Mouse (Mus musculus) Patski (cell line): ENCODE measurements around the gene Manea. TPM values are rescaled to one million over a fixed set of nuclear protein-coding genes. Genes with fewer than 3 reads are reported as not detected.
"Not testable (repeated sequence)": the region's sequence is repeated elsewhere in the genome, so short reads cannot be mapped to it uniquely, and the experiment has no call there.

Experiments
- ATAC-seq: fragments of 100-300 bp; one replicate; pipeline ENCODE4 v1.8.0; 2021
- CTCF ChIA-PET: fragments of 350-600 bp; sonication (Branson Sonifier 250); formaldehyde crosslinking; loops from one replicate; lab custom pipeline; 2022; ENCODE audit warnings: inconsistent platforms; lab: Charles Lee
- POLR2A ChIA-PET: fragments of 350-600 bp; sonication (Branson Sonifier 250); formaldehyde crosslinking; loops from one replicate; lab custom pipeline; 2022; ENCODE audit warnings: antibody characterized with exemption, inconsistent platforms; lab: Charles Lee
- DNase-seq: peaks from one replicate; pipeline ENCODE4 v3.0.0-alpha.2; 2011; ENCODE audit warnings: low read depth, low spot score
- H3K27me3 ChIP-seq: fragments of 371-371 bp; one replicate; pipeline ENCODE4 v1.5.1; 2021
- CTCF ChIP-seq: fragments of 100-300 bp; IDR thresholded peaks from one replicate; pipeline ENCODE4 v1.5.1; 2021
- in situ Hi-C: fragments of 300-500 bp; cut with MboI; formaldehyde crosslinking; loops from 3 replicates; pipeline ENCODE4 v1.11.1; 2018; ENCODE audit warnings: low pct_unique_long_range_greater_than_20kb, mixed read lengths
- polyA plus RNA-seq: library from polyadenylated mRNA; unstranded; gene quantifications from one replicate; pipeline ENCODE4 v1.2.3, GENCODE M21; 2021

Manea gene
- 9.8 TPM for polyA plus RNA-seq

DNA sequence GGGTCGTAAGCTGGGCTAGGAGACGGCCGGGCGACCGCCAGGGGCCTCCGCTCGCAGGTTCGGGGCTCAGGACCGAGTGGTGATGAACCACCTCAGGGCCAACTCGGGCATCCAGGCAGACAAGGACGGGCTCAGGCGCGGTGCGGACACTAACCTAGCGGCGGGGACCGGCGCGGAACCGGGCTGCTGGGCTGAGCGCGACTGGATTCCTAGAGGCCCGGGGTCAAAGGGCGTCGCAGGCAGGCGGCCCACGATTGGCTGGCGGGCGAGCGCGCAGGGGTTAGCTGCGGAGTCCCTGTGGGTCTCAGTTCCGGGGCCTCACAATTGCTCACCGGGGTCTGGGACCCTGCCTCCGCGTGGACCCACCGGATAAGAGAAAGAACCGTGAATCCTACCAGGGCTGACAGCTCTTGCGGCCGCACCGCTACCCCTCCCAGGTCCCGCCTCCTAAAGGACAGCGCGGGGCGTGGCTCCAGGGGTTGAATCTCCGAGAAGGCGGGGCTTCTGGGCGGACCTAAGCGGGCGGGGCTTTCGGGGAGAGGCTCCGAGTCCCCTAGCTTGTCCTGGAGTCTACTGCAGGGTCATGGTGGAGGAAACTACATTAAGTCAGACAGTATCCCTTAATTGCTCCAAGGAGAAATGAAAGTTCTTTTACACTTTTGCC is at the start of gene Manea:
Gene Manea (minus strand): TSS at position 449 of the 664 bp plus-strand sequence.
- ATAC-seq (peak; percentile 100), DNase-seq (no peak)
- ChIA-PET CTCF (no interaction called here), POLR2A (no interaction called here)
- in situ Hi-C loops, result no loop called here
- H3K27me3 ChIP-seq, result no peaks in the 10 kb centered on the region
- TF ChIP-seq CTCF, result no peak

DNA sequence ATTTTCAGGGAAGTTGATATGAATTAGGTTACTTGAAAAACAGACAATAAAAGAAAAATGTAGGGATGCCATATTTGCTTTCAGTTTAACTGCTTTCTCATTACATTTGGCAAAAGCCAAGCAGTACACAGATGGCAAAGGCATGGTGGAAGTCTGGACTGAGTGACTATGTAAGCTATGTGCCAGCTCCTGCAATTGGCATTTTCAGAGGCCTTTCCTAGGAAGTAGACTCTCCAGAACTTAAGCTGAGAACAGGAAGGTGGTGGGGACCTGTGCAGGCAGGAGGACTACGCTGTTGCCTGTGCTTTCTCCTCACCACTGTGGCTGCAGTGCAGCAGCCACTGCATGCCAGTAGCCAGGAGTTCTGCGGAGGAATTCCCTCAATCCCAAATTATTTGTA is 7.9 kb upstream of the Manea start:
- no peak for TF ChIP-seq CTCF
- ATAC-seq, result no peak
- DNase-seq, result no peak
- POLR2A ChIA-PET, result no interaction called here
- in situ Hi-C loops, result no loop called here
- CTCF ChIA-PET, result interaction anchor here (1.1 kb wide), 1 partner anchor 33 kb away, joined by 3 read pairs; no protein-coding TSS in a partner anchor
- H3K27me3 ChIP-seq, result no peaks in the 10 kb centered on the region

DNA sequence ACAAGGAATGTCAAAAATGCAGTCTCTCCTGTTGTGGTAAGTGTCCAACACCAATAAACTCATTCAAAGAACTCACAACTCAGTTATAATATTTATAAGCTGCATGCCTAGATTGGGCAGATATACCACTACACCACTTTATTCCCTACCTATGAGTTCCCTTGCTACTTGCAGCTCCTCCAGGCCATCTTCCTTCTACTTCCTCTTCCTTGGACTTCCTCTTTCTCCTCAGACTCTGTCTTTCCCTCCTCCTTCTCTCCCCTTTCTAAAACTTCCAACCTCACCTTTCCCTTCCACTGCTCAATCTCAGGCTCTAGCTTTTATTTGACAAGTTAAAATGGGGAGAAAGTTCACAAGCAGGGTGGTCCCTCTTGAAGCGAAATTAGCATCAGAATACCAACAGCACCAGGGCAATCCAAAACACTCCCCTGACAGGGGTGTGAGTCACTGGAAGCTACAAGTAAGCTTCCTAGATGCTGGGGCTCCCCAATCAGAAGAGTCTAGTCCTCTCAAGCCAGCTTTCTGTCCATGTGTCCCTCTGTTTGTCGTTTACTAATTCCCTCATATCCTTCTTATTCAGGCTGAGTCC is 7.0 kb upstream of the Manea start:
- ChIA-PET POLR2A (no interaction called here), CTCF (no interaction called here)
- DNase-seq, result no peak
- ATAC-seq, result no peak
- in situ Hi-C loops, result no loop called here
- H3K27me3 ChIP-seq, result no peaks in the 10 kb centered on the region
- TF ChIP-seq CTCF, result no peak

DNA sequence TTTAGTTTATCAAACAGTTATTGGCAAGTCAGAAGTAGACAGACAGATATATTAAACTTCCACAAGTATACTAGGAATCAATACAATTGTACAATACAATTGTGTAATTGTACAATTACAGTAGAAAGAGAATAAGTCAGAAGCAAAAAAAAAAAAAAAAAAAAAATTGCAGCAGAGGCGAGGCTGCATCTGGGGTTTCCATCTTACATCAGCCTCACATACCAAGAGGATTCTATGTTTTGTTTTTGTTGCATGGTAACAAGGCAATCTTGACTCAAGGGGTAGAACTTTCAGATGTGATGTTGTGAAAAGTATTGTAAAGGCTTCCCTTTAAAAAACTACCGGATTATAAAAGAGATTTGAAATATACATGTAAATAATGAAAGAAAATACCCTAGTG is 548 bp upstream of the Manea start:
- in situ Hi-C loops, result no loop called here
- POLR2A ChIA-PET, result no interaction called here
- DNase-seq (no peak), ATAC-seq (no peak)
- no peak for TF ChIP-seq CTCF
- CTCF ChIA-PET, result no interaction called here
- H3K27me3 ChIP-seq, result no peaks in the 10 kb centered on the region

DNA sequence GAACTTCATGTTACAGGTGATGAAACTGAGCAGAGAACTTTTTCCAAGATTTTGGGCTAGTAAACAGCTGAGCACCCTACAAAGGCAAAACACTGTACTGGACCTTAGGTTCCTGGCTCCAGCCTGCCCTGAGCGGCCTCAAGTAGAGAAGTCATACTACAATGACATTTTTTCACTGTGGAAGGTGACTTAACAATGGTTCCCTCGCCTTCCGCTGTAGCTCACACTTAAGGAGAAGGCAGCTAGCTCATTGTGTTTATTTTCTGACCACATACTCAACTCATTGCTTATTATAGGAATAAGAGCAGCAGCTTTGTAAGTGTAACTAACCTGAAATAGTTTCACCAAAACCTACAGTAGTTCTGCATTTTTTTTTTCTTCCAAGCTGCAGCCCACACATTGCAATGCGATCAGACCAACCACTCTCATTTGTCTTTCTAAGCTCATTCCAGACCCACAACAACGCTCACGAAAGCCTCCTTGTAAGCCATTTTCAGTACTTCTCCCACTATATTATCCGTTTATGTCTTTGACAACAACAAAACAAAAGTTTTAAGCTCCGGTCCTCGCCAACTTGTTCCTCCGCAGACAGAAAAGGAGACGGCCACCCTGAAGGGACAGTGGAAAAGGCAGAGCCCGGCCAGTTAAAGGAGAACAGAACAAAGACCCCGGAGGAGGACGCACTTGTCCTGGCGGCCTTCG is 799 bp downstream of the Manea start:
- DNase-seq, result no peak
- ATAC-seq, result peak; percentile 11
- CTCF ChIA-PET, result no interaction called here

DNA sequence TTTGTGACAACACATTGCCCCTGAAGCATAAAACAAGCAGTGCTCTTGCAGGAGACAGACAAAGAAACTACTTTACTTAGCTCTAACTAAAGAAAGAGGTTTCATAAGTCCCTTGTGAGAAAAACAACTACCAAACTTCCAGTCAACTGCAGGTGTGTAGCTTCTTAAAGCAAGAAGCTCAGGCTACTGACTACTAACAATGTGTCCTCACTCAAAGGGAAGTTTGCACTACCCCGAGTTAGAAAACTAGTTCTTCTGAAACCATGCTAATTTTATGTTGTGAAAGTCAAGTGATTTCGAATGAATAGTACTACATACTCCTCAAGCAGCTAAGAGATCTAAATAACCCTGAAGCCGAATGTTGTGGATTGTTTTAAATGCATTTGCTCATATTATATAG is 1.6 kb downstream of the Manea start:
- no peak for TF ChIP-seq CTCF
- H3K27me3 ChIP-seq, result no peaks in the 10 kb centered on the region
- ATAC-seq (no peak), DNase-seq (no peak)
- ChIA-PET POLR2A (no interaction called here), CTCF (no interaction called here)
- in situ Hi-C loops, result no loop called here

More for the DNA sequence above, 799 bp downstream of the Manea start:
- no peak for TF ChIP-seq CTCF
- POLR2A ChIA-PET, result no interaction called here
- in situ Hi-C loops, result no loop called here
- H3K27me3 ChIP-seq, result no peaks in the 10 kb centered on the region

DNA sequence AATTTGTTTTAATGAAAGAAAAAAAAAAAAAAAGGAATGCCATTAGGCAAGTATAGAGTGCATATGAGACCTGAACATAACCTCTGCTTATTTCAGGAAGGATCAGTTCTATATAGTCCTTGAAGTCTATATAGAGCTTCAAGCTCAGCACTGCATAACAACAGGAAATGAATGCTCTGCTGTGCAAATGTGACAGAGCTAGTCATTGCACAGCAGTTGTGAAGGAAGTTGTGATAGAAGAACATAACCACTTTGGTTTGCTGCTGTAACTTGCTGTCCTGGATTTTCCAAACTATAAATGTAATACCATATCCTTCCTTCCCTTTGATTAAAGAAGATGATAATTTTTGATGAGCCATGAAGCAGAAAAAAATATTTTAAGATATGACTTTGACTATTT is 4.3 kb downstream of the Manea start:
- ATAC-seq (no peak), DNase-seq (no peak)
- POLR2A ChIA-PET, result no interaction called here
- in situ Hi-C loops, result no loop called here
- H3K27me3 ChIP-seq, result no peaks in the 10 kb centered on the region
- CTCF ChIA-PET, result no interaction called here
- TF ChIP-seq CTCF, result no peak

DNA sequence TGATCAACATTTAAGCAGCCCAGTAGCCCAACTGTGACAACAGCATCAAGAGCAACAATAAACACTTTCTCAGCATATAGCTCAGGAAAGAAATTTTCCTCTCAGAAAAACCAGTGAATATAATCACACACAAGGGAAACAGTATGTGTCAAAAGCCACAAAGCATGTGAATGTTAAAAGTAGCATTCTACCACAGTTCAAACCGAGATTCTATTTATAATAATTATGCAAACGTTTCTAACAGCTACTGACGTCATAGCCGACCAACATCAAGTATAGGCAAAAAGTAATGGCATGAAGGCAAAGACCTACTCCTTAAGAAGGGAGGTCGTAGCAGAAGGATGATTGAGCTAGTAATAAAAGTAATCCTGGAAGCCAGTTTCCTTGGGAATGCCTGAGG is 8.1 kb downstream of the Manea start:
- in situ Hi-C loops, result no loop called here
- ATAC-seq, result no peak
- POLR2A ChIA-PET, result interaction anchor here (0.5 kb wide), 1 partner anchor 83 kb away, joined by 5 read pairs; no protein-coding TSS in a partner anchor
- CTCF ChIA-PET, result no interaction called here
- no peaks in the 10 kb centered on the region for H3K27me3 ChIP-seq
- DNase-seq, result no peak
- no peak for TF ChIP-seq CTCF

DNA sequence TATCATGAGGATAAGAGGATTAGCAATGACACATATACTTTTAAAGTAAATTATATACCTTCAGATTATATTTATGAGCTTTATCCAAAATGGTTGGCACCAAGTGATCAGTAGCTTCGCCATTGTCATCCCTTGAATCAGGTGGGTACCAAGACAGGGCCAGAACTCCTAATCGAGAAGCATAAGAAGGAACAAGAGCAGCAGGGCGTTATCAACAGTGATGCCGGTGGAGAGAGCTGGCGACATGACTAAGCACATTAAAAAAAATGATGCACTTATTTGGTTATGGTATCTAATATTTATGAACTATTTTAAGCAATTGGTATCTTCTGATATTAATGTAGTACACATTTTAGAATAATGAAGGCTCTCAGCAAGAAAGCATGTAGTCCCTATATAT is 10.1 kb downstream of the Manea start:
- ChIA-PET POLR2A (interaction anchor here (0.6 kb wide), 1 partner anchor 46 kb away, joined by 5 read pairs; no protein-coding TSS in a partner anchor), CTCF (no interaction called here)
- DNase-seq (no peak), ATAC-seq (no peak)
- in situ Hi-C loops, result no loop called here
- H3K27me3 ChIP-seq, result no peaks in the 10 kb centered on the region
- no peak for TF ChIP-seq CTCF

DNA sequence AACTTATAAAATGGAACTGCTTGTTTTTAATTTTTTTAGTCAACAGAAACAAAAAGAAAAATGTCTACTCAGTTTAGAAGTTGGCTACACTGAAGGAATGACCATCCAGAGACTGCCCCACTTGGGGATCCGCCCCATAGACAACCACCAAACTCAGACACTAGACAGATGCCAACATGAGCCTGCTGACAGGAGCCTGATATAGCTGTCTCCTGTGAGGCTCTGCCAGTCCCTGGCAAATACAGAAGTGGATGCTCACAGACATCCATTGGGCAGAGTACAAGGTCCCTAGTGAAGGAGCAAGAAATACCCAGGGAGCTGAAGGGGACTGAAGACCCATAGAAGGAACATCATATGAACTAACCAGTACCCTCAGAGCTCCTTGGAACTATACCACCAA is 42.0 kb downstream of the Manea start:
- POLR2A ChIA-PET, DNase-seq, CTCF ChIA-PET, in situ Hi-C loops, ATAC-seq, H3K27me3 ChIP-seq: not testable (repeated sequence)

DNA sequence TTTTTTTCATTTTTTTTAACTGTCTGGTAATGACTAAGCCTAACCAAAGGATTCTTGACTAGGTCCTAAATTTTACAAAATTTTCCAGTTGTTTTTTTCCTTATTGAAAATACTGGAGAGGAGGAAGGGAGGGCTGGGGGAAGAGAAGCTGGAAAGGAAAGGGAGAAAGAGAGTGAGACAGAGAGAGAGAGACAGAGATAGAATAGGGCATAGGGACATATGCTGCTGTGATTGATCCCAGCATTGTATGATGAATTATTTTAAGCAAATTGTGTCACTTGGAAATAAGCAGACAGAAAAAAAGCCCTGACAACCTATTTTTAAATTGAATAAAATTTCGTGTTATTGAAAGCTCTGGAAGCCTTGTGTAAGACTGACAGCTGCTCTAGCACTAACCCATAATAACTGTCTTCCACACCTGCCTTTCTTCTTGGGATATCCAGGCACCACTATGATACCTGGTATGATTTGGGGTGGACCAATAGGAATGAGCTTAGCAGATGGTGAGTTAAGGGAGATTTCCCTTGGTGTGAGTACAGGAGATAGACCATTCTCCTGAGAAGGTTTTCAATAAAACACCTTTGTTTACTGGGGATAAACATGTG is 69.5 kb downstream of the Manea start:
- ChIA-PET POLR2A (no interaction called here), CTCF (no interaction called here)
- H3K27me3 ChIP-seq, result no peaks in the 10 kb centered on the region
- in situ Hi-C loops, result no loop called here
- ATAC-seq (no peak), DNase-seq (no peak)
- no peak for TF ChIP-seq CTCF
